Mouse (Mus musculus): ENCODE results near the gene Prune2.

GRCm38 (mm10) chr19:17207141-17207540, 251.2 kb downstream of the Prune2 start:
- TF ChIP-seq POLR2A (IDR thresholded peaks at IDR 0.05; ENCODE audit: insufficient read depth, low read depth, low read length) (no peak), CTCF (IDR thresholded peaks at IDR 0.05) (no peak), EP300 (IDR thresholded peaks at IDR 0.05; ENCODE audit: insufficient read depth, low read depth, low read length) (no peak)
